Mouse (Mus musculus) urinary bladder, postnatal 4 days (tissue): ENCODE results near the gene Tmem11.

Source experiments
- DNase-seq, 2 experiments: peaks; one replicate each; pipeline ENCODE4 v3.0.0; 2021 to 2022; ENCODE audit warnings: low spot score in 2 of 2

The Tmem11 gene

DNA sequence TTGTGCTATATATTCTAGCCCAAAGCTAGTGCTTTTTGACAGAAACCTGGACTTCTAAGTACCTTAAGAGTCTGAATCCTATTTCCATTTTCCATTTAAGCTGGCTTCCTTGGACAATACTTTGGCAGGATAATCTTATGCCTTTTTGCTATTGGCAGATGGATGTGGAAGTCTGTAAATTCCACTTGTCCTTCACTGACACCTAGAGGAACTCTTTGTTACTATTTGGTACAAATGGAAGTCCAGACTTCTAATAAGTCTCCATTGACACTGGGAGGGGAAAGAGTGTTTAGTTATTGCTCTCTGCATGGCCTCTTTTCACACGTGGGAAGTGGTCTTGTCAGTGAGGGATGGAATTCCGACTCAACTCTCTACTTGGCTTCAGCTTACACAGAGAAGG, 50.2 kb downstream of the Tmem11 start:
- no peak for DNase-seq

DNA sequence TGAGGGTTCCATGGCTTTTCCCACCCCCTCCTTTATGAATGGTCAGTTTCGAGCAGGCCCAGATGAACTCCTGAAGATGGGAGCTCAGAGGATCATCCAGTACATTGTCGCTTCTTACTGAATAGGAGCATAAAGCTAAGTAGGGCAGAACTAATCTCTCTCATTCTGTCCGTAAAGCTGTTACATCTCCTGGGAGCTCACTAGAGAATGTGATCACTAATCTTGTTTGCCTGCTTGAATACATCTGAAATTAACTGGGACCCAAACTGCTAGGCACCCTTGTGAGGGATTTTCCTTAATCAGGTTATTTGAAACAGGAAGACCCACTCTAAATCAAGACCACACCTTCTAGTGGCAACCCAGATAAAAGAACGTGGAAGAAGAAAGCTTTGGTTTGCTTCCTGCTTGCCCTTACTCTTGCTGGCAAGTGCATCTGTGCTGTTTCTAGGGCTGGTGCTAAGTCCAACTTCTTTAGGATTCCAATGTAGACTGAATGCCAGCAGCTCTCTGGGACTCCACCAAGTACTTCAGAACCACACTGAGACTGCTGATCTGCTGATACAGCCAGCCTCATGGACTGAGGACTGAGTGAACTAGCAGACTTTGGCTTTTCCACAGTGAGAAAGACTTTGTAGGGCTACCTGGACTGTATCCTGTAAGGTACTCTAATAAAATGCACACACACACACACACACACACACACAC, 51.7 kb downstream of the Tmem11 start:
- no peak for DNase-seq

GRCm38 (mm10) chr11:60826700-60827099, 52.4 kb downstream of the Tmem11 start:
- no peak for DNase-seq

GRCm38 (mm10) chr11:60825191-60825590, 53.9 kb downstream of the Tmem11 start:
- no peak for DNase-seq

DNA sequence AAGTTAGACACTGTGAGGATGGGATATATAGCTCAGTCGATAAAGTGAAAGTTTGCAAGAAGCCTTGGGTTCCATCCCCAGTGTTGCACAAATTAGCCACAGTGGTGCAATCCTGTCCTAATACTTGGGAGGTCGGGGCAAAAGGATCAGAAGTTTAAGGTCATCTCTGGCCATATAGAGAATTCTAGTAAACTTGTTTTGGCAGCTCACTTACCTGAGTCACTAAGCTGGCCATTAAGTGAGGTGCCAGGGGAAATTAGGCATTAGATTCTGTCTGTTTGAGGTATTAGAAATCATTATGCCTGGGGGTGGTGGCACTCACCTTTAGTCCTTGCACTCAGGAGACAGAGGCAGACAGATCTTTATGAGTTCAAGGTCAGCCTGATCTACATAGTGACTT, 55.3 kb downstream of the Tmem11 start:
- no peak for DNase-seq

- no peak for DNase-seq
Observed at GRCm38 (mm10) chr11:60816398-60816797, 62.7 kb downstream of the Tmem11 start.
